Mouse (Mus musculus): ENCODE measurements around the gene Prg2. TPM values are rescaled to one million over a fixed set of nuclear protein-coding genes. Genes with fewer than 3 reads are reported as not detected.

Prg2 gene
- total and polyA plus RNA-seq, 3 experiments = 0.17 to 0.42 TPM; not detected in 1

- DNase-seq (ENCODE audit: low read depth, low spot score) = no peak
- Histone ChIP-seq H3K9me3 (replicated peaks; ENCODE audit: insufficient read depth, low read length) (no peaks in the 10 kb centered on the region), H3K36me3 (ENCODE audit: control insufficient read depth in 1 of 2, insufficient read depth in 2 of 2, low read length in 2 of 2) (peaks cover 0 to 46% of the 10 kb centered on the region in 2 experiments; a peak in 3 of 4 replicates), H3K27ac (ENCODE audit: control insufficient read depth, low read depth, low read length) (no peak overlapping the region), H3K27me3 (ENCODE audit: control insufficient read depth in 1 of 2, insufficient read depth in 2 of 2, low read length in 2 of 2) (no peaks in the 10 kb centered on the region), H3K4me1 (ENCODE audit: control insufficient read depth in 1 of 2, insufficient read depth in 2 of 2, low read length in 2 of 2) (no peaks in the 10 kb centered on the region), H3K4me3 (ENCODE audit: control insufficient read depth in 1 of 2, insufficient read depth in 1 of 2, low read depth in 2 of 2, low read length in 2 of 2) (no peak overlapping the region), H3K79me2 (ENCODE audit: control insufficient read depth, insufficient read depth, low read length, poor library complexity) (no peaks in the 10 kb centered on the region; the same call in 1 of the 2 replicates), H3K9ac (ENCODE audit: control insufficient read depth, low read depth, low read length, poor library complexity, severe bottlenecking) (no peak overlapping the region)
- TF ChIP-seq NRF1 (IDR thresholded peaks at IDR 0.05; ENCODE audit: insufficient read depth, low read depth, low read length, poor library complexity, severe bottlenecking) (no peak), RAD21 (IDR thresholded peaks at IDR 0.05; ENCODE audit: low read depth, low read length) (no peak), HCFC1 (IDR thresholded peaks at IDR 0.05; ENCODE audit: low read depth, low read length) (no peak), GABPA (IDR thresholded peaks at IDR 0.05; ENCODE audit: low read depth, low read length) (no peak), SMC3 (IDR thresholded peaks at IDR 0.05; ENCODE audit: low read depth, low read length) (no peak)
These were observed 32.0 kb upstream of the Prg2 start for GRCm38 (mm10) chr2:84948252-84948651.

GRCm38 (mm10) chr2:84948721-84949120 is 31.5 kb upstream of the Prg2 start:
- H3K4me3 ChIP-seq (ENCODE audit: control insufficient read depth in 1 of 2, insufficient read depth in 1 of 2, low read depth in 2 of 2, low read length in 2 of 2) = no peak overlapping the region
- no peak for DNase-seq (ENCODE audit: low read depth, low spot score)
- H3K36me3 ChIP-seq (ENCODE audit: control insufficient read depth in 1 of 2, insufficient read depth in 2 of 2, low read length in 2 of 2) = peaks cover 0 to 46% of the 10 kb centered on the region in 2 experiments; a peak in 3 of 4 replicates
- no peaks in the 10 kb centered on the region for H3K27me3 ChIP-seq (ENCODE audit: control insufficient read depth in 1 of 2, insufficient read depth in 2 of 2, low read length in 2 of 2)
- H3K4me1 ChIP-seq (ENCODE audit: control insufficient read depth in 1 of 2, insufficient read depth in 2 of 2, low read length in 2 of 2) = no peaks in the 10 kb centered on the region
- H3K27ac ChIP-seq (ENCODE audit: control insufficient read depth, low read depth, low read length) = no peak overlapping the region
- no peak overlapping the region for H3K9ac ChIP-seq (ENCODE audit: control insufficient read depth, low read depth, low read length, poor library complexity, severe bottlenecking)
- TF ChIP-seq CTCF (IDR thresholded peaks at IDR 0.05 in 2 of 3, conservative IDR thresholded peaks at IDR 0.05 in 1 of 3; ENCODE audit: control insufficient read depth in 1 of 3, insufficient read depth in 1 of 3, low read depth in 2 of 3, low read length in 3 of 3, poor library complexity in 1 of 3, severe bottlenecking in 1 of 3) (no peak), POLR2A (IDR thresholded peaks at IDR 0.05; ENCODE audit: control insufficient read depth in 1 of 2, insufficient read depth in 1 of 2, low read depth in 1 of 2, low read length in 2 of 2, poor library complexity in 1 of 2) (no peak)
- H3K79me2 ChIP-seq (ENCODE audit: control insufficient read depth, insufficient read depth, low read length, poor library complexity) = no peaks in the 10 kb centered on the region; the same call in 1 of the 2 replicates
- no peaks in the 10 kb centered on the region for H3K9me3 ChIP-seq (replicated peaks; ENCODE audit: insufficient read depth, low read length)

- H3K4me3 ChIP-seq (ENCODE audit: control insufficient read depth in 1 of 2, insufficient read depth in 1 of 2, low read depth in 2 of 2, low read length in 2 of 2) = no peak overlapping the region
- no peak overlapping the region for H3K9ac ChIP-seq (ENCODE audit: control insufficient read depth, low read depth, low read length, poor library complexity, severe bottlenecking)
- no peaks in the 10 kb centered on the region for H3K9me3 ChIP-seq (replicated peaks; ENCODE audit: insufficient read depth, low read length)
- TF ChIP-seq JUND (IDR thresholded peaks at IDR 0.05; ENCODE audit: low read depth, low read length) (no peak), MEF2A (IDR thresholded peaks at IDR 0.05; ENCODE audit: extremely low read depth, insufficient replicate concordance, low read depth, low read length, poor library complexity, severe bottlenecking) (no peak), USF1 (IDR thresholded peaks at IDR 0.05; ENCODE audit: low read depth, low read length) (no peak), NELFE (IDR thresholded peaks at IDR 0.05; ENCODE audit: low read depth, low read length) (no peak), RAD21 (IDR thresholded peaks at IDR 0.05; ENCODE audit: low read depth, low read length) (no peak), MAFK (IDR thresholded peaks at IDR 0.05; ENCODE audit: borderline replicate concordance, low read depth, low read length) (no peak), POLR2AphosphoS5 (IDR thresholded peaks at IDR 0.05; ENCODE audit: borderline replicate concordance, low read depth, low read length) (no peak), CHD1 (IDR thresholded peaks at IDR 0.05; ENCODE audit: low read depth, low read length) (no peak), POLR2AphosphoS2 (IDR thresholded peaks at IDR 0.05; ENCODE audit: low read length) (no peak), ZC3H11A (IDR thresholded peaks at IDR 0.05; ENCODE audit: low read depth, low read length) (no peak), CTCF (IDR thresholded peaks at IDR 0.05 in 2 of 3, conservative IDR thresholded peaks at IDR 0.05 in 1 of 3; ENCODE audit: control insufficient read depth in 1 of 3, insufficient read depth in 1 of 3, low read depth in 2 of 3, low read length in 3 of 3, poor library complexity in 1 of 3, severe bottlenecking in 1 of 3) (no peak), USF2 (IDR thresholded peaks at IDR 0.05; ENCODE audit: borderline replicate concordance in 1 of 2, insufficient read depth in 1 of 2, low read depth in 1 of 2, low read length in 2 of 2) (no peak), GATA1 (IDR thresholded peaks at IDR 0.05; ENCODE audit: low read depth, low read length) (no peak), CHD2 (IDR thresholded peaks at IDR 0.05; ENCODE audit: low read length) (no peak), EP300 (IDR thresholded peaks at IDR 0.05; ENCODE audit: low read depth in 1 of 2, low read length in 2 of 2) (no peak), TCF12 (IDR thresholded peaks at IDR 0.05; ENCODE audit: low read depth, low read length) (no peak), HCFC1 (IDR thresholded peaks at IDR 0.05; ENCODE audit: low read depth, low read length) (no peak)
- H3K79me2 ChIP-seq (ENCODE audit: control insufficient read depth, insufficient read depth, low read length, poor library complexity) = no peaks in the 10 kb centered on the region; the same call in 1 of the 2 replicates
- no peak for DNase-seq (ENCODE audit: low read depth, low spot score)
- no peaks in the 10 kb centered on the region for H3K27me3 ChIP-seq (ENCODE audit: control insufficient read depth in 1 of 2, insufficient read depth in 2 of 2, low read length in 2 of 2)
- peaks cover 0 to 39% of the 10 kb centered on the region in 2 experiments; a peak in 3 of 4 replicates for H3K36me3 ChIP-seq (ENCODE audit: control insufficient read depth in 1 of 2, insufficient read depth in 2 of 2, low read length in 2 of 2)
- no peaks in the 10 kb centered on the region for H3K4me1 ChIP-seq (ENCODE audit: control insufficient read depth in 1 of 2, insufficient read depth in 2 of 2, low read length in 2 of 2)
- no peak overlapping the region for H3K27ac ChIP-seq (ENCODE audit: control insufficient read depth, low read depth, low read length)
These were observed 29.2 kb upstream of the Prg2 start for GRCm38 (mm10) chr2:84951027-84951426.

All from MEL (cell line).